Mouse (Mus musculus): ENCODE results near the gene Nlrc4. TPM values are rescaled to one million over a fixed set of nuclear protein-coding genes. Genes with fewer than 3 reads are reported as not detected.
A peak's percentile ranks its signal among the peaks of the same experiment; 100 is the strongest.

Gene Nlrc4
- polyA plus RNA-seq, 1 experiment from 2014 or later: 5.5 TPM

DNA sequence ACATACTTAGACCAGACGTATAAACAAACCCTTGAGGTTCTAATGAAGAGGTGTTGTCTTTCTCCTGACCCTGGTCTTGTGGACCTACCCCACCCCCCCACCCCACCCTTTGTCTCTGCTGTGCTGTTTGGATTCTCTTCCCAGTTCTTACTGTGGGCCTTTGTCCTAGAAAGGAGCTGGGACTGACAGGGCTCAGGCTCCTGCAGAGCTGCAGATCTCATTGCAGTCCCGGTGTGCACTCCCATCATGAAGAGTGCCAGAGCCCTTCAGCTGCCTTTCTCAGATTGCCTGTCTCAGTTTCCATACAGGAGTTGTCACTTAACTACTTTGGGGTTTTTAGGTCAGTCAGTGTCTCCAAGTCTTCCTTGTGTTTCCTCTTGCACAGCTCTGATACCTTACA is 38.3 kb downstream of the Nlrc4 start:
- Histone ChIP-seq H3K9me3 (ENCODE audit: control insufficient read depth, low read length) (no peaks in the 10 kb centered on the region), H3K9ac (ENCODE audit: low read length) (no peak overlapping the region), H3K36me3 (ENCODE audit: control insufficient read depth, insufficient read depth, low read length) (peaks cover 26% of the 10 kb centered on the region), H3K27ac (replicated peaks) (no peak overlapping the region), H3K4me1 (replicated peaks; ENCODE audit: control insufficient read depth, insufficient read depth) (no peaks in the 10 kb centered on the region), H3K4me2 (replicated peaks; ENCODE audit: low read depth) (no peak overlapping the region), H3K27me3 (ENCODE audit: control insufficient read depth, insufficient read depth, low read length) (no peaks in the 10 kb centered on the region), H3K4me3 (ENCODE audit: low read depth, low read length) (no peak overlapping the region)
- ATAC-seq (ENCODE audit: low FRiP score, low TSS enrichment) (no peak), DNase-seq (ENCODE audit: low spot score) (no peak)
- TF ChIP-seq CTCF (IDR thresholded peaks at IDR 0.05; ENCODE audit: low read depth): no peak
- no peak for TF ChIP-seq EP300 (optimal IDR thresholded peaks at IDR 0.05)
- 65% methylated on average over 2 of the region's 2 CpGs for WGBS

DNA sequence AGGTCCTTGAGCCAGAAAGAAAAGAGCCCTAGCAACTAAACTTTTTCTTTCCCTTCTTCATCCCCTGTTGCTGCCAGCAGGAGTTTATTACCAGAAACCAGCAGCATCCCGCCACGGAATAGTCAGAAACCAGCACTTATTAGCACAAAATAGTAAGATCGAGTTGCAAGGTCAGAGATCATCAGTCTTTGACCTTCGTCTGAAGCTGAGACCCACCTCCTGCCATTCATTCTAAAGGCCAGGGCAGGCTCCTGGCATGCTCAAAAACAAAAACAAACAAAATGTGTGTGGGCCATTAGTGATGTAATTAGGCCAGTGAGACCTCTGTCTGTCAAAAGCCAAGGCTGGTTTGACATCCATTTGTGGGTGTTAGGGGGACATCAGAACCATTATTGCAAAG is 40.8 kb downstream of the Nlrc4 start:
- Histone ChIP-seq H3K27ac (replicated peaks) (no peak overlapping the region), H3K36me3 (ENCODE audit: control insufficient read depth, insufficient read depth, low read length) (peaks cover 26% of the 10 kb centered on the region), H3K27me3 (ENCODE audit: control insufficient read depth, insufficient read depth, low read length) (no peaks in the 10 kb centered on the region)

DNA sequence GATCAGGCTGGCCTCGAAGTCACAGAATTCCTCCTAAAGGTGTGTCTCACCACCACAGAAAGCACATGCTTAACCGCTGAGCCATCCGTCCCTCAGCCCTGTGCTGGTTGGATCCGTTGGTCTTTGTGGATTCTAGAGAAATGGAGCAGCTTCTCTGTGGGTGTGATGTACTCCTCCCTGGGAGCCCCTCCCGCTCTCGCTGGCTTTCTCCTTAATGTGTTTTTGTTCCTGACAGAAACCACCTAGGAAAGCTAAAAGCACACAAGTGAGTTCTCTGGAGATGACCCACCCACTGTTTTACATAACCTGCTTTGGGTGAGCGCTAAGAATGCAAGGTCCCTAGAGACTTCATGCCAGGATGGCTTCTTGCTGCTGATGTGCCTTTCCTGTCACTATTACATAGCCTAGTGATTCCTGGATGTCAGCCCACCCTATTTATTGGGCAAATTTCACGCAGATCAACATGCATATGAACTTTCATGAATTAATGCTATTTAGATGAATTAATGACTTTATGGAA is 42.0 kb downstream of the Nlrc4 start:
- ATAC-seq (ENCODE audit: low FRiP score, low TSS enrichment) (no peak), DNase-seq (ENCODE audit: low spot score) (no peak)
- peaks cover 24% of the 10 kb centered on the region for H3K36me3 ChIP-seq (ENCODE audit: control insufficient read depth, insufficient read depth, low read length)
- no peak overlapping the region for H3K27ac ChIP-seq (replicated peaks)
- TF ChIP-seq EP300 (optimal IDR thresholded peaks at IDR 0.05) (no peak), CTCF (IDR thresholded peaks at IDR 0.05; ENCODE audit: low read depth) (no peak)
- no peak overlapping the region for H3K4me2 ChIP-seq (replicated peaks; ENCODE audit: low read depth)
- no peaks in the 10 kb centered on the region for H3K9me3 ChIP-seq (ENCODE audit: control insufficient read depth, low read length)
- WGBS: 80% methylated on average over 8 of the region's 8 CpGs
- no peaks in the 10 kb centered on the region for H3K27me3 ChIP-seq (ENCODE audit: control insufficient read depth, insufficient read depth, low read length)
- H3K9ac ChIP-seq (ENCODE audit: low read length): no peak overlapping the region
- no peaks in the 10 kb centered on the region for H3K4me1 ChIP-seq (replicated peaks; ENCODE audit: control insufficient read depth, insufficient read depth)
- no peak overlapping the region for H3K4me3 ChIP-seq (ENCODE audit: low read depth, low read length)

More for the DNA sequence above, 40.8 kb downstream of the Nlrc4 start:
- no peak for ATAC-seq (ENCODE audit: low FRiP score, low TSS enrichment)
- no peak for DNase-seq (ENCODE audit: low spot score)
- Histone ChIP-seq H3K4me3 (ENCODE audit: low read depth, low read length) (no peak overlapping the region), H3K9me3 (ENCODE audit: control insufficient read depth, low read length) (no peaks in the 10 kb centered on the region), H3K9ac (ENCODE audit: low read length) (no peak overlapping the region), H3K4me2 (replicated peaks; ENCODE audit: low read depth) (no peak overlapping the region), H3K4me1 (replicated peaks; ENCODE audit: control insufficient read depth, insufficient read depth) (no peaks in the 10 kb centered on the region)
- TF ChIP-seq CTCF (IDR thresholded peaks at IDR 0.05; ENCODE audit: low read depth): no peak
- WGBS: 41% methylated on average over 4 of the region's 4 CpGs

DNA sequence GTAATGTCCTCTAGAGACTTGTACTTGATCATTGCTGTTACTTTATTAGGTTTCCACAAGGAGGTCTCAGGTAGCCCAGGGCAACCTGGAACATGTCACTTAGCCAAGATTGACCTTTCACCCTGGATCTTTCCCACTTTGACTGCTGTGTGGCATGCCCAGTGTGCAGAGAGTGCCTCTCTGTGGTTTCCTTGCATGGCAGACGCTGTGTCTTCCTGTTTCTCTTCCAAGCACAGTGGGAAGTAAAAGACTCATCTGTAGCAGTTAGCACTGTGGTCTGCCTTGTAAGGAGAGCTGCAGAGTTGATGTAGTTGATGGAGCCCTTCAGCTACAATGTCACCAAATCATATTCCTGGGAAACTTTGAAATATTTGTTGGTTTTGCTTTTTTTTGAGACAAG is 44.3 kb downstream of the Nlrc4 start:
- Histone ChIP-seq H3K36me3 (ENCODE audit: control insufficient read depth, insufficient read depth, low read length) (peaks cover 20% of the 10 kb centered on the region), H3K4me2 (replicated peaks; ENCODE audit: low read depth) (no peak overlapping the region), H3K27ac (replicated peaks) (no peak overlapping the region), H3K9ac (ENCODE audit: low read length) (no peak overlapping the region), H3K4me3 (ENCODE audit: low read depth, low read length) (no peak overlapping the region), H3K27me3 (ENCODE audit: control insufficient read depth, insufficient read depth, low read length) (no peaks in the 10 kb centered on the region), H3K4me1 (replicated peaks; ENCODE audit: control insufficient read depth, insufficient read depth) (no peaks in the 10 kb centered on the region), H3K9me3 (ENCODE audit: control insufficient read depth, low read length) (no peaks in the 10 kb centered on the region)
- no peak for DNase-seq (ENCODE audit: low spot score)
- 74% methylated on average over 1 of the region's 1 CpGs for WGBS
- TF ChIP-seq CTCF (IDR thresholded peaks at IDR 0.05; ENCODE audit: low read depth): no peak
- TF ChIP-seq EP300 (optimal IDR thresholded peaks at IDR 0.05): no peak
- ATAC-seq (ENCODE audit: low FRiP score, low TSS enrichment): no peak

DNA sequence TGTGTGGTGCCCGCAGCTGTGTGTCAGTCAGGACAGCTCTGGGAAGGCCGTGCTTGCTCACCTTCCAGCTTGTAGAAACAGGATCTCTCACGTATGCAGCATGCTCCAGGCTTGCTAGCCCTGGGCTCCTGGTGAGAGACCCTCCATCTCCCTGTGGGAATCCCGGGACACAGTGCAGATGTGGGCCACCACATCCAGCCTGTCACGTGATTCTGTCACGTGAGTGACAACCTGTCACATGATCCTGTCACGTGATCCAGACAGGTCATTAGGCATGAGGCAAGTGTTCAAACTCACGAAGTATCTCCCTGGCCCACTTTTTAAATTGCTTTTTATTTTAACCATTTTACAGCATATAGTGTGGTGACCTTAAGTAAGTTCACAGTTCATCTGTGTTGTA is 45.6 kb downstream of the Nlrc4 start:
- no peaks in the 10 kb centered on the region for H3K27me3 ChIP-seq (ENCODE audit: control insufficient read depth, insufficient read depth, low read length)
- H3K4me2 ChIP-seq (replicated peaks; ENCODE audit: low read depth): no peak overlapping the region
- H3K36me3 ChIP-seq (ENCODE audit: control insufficient read depth, insufficient read depth, low read length): peaks cover 15% of the 10 kb centered on the region
- no peak overlapping the region for H3K4me3 ChIP-seq (ENCODE audit: low read depth, low read length)
- no peaks in the 10 kb centered on the region for H3K4me1 ChIP-seq (replicated peaks; ENCODE audit: control insufficient read depth, insufficient read depth)
- ATAC-seq (ENCODE audit: low FRiP score, low TSS enrichment) (no peak), DNase-seq (ENCODE audit: low spot score) (no peak)
- no peaks in the 10 kb centered on the region for H3K9me3 ChIP-seq (ENCODE audit: control insufficient read depth, low read length)
- 88% methylated on average over 8 of the region's 8 CpGs for WGBS
- no peak for TF ChIP-seq EP300 (optimal IDR thresholded peaks at IDR 0.05)
- no peak for TF ChIP-seq CTCF (IDR thresholded peaks at IDR 0.05; ENCODE audit: low read depth)
- H3K27ac ChIP-seq (replicated peaks): no peak overlapping the region
- no peak overlapping the region for H3K9ac ChIP-seq (ENCODE audit: low read length)

DNA sequence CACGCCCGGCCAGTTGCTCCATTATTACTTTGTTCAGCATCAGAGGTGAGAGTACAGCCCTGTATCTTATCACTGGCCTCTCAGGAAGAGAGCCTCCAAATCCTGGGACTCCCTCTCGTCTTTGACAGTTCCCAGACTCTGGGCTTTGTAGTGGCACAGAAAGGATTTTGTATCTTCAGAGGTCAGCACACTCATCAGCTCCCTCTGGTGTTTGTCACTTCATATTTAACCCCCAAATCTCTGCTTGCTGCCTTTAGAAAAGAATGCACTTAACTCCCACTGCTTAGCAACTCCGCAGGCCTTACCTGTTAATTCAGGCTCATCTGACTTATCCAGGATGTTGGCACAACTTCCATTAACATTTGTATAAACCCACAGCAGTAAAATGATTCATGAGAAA is 49.2 kb downstream of the Nlrc4 start:
- no peak overlapping the region for H3K27ac ChIP-seq (replicated peaks)
- TF ChIP-seq CTCF (IDR thresholded peaks at IDR 0.05; ENCODE audit: low read depth) (peak; percentile 66), EP300 (optimal IDR thresholded peaks at IDR 0.05) (no peak)
- 53% methylated on average over 4 of the region's 4 CpGs for WGBS
- H3K4me3 ChIP-seq (ENCODE audit: low read depth, low read length): no peak overlapping the region
- peaks cover 9% of the 10 kb centered on the region; the same call in 1 of the 2 replicates for H3K36me3 ChIP-seq (ENCODE audit: control insufficient read depth, insufficient read depth, low read length)
- no peak for ATAC-seq (ENCODE audit: low FRiP score, low TSS enrichment)
- H3K27me3 ChIP-seq (ENCODE audit: control insufficient read depth, insufficient read depth, low read length): no peaks in the 10 kb centered on the region
- no peak overlapping the region for H3K4me2 ChIP-seq (replicated peaks; ENCODE audit: low read depth)
- no peaks in the 10 kb centered on the region for H3K4me1 ChIP-seq (replicated peaks; ENCODE audit: control insufficient read depth, insufficient read depth)
- no peak for DNase-seq (ENCODE audit: low spot score)
- no peaks in the 10 kb centered on the region for H3K9me3 ChIP-seq (ENCODE audit: control insufficient read depth, low read length)
- H3K9ac ChIP-seq (ENCODE audit: low read length): no peak overlapping the region

All from stomach, postnatal 0 days (tissue).